Mouse (Mus musculus) ES-E14 (cell line): ENCODE results near the gene Gsg1. TPM values are rescaled to one million over a fixed set of nuclear protein-coding genes. Genes with fewer than 3 reads are reported as not detected.

ENCODE experiments used
- DNase-seq: peaks from one replicate; pipeline ENCODE4 v3.0.0-alpha.2; 2013; ENCODE audit warnings: low read depth, low spot score
- H3K27ac ChIP-seq: 2 replicates; pipeline ENCODE4 v1.5.1; 2012; ENCODE audit warnings: low read depth, mild to moderate bottlenecking, low read length, moderate library complexity, mixed read lengths; ENCODE audit not compliant: poor library complexity, insufficient read depth, severe bottlenecking
- H3K36me3 ChIP-seq: 2 replicates; pipeline ENCODE4 v1.6.1; 2012; ENCODE audit warnings: mild to moderate bottlenecking, low read length, moderate library complexity, mixed read lengths; ENCODE audit not compliant: control insufficient read depth, poor library complexity, insufficient read depth, severe bottlenecking
- H3K4me1 ChIP-seq, 2 experiments: fragments of 150-350 bp in 1 of 2; sonication (generic) in 1 of 2; 2 replicates each; pipeline ENCODE4 v1.6.1; 2012; ENCODE audit warnings: low read length in 2 of 2, mild to moderate bottlenecking in 1 of 2, mixed read lengths in 1 of 2; ENCODE audit not compliant: control insufficient read depth in 2 of 2, insufficient read depth in 2 of 2, poor library complexity in 1 of 2
- H3K4me3 ChIP-seq, 2 experiments: fragments of 150-350 bp in 1 of 2; sonication (generic) in 1 of 2; 2 replicates each; pipeline ENCODE4 v1.5.1; 2012; ENCODE audit warnings: low read length in 2 of 2, low read depth in 1 of 2, mild to moderate bottlenecking in 1 of 2, mixed read lengths in 1 of 2; ENCODE audit not compliant: insufficient read depth in 1 of 2, poor library complexity in 1 of 2, severe bottlenecking in 1 of 2
- H3K9ac ChIP-seq: 2 replicates; pipeline ENCODE4 v1.6.1; 2012; ENCODE audit warnings: low read depth, mild to moderate bottlenecking, low read length, mixed read lengths; ENCODE audit not compliant: poor library complexity, insufficient read depth, severe bottlenecking
- H3K9me3 ChIP-seq: fragments of 150-350 bp; sonication (generic); 2 replicates; pipeline ENCODE4 v1.6.1; 2012; ENCODE audit warnings: low read depth, mild to moderate bottlenecking, low read length; ENCODE audit not compliant: control insufficient read depth, insufficient read depth
- CHD2 ChIP-seq: IDR thresholded peaks from 2 replicates; pipeline ENCODE4 v1.6.1; 2014; ENCODE audit warnings: mild to moderate bottlenecking, low read depth, low read length, inconsistent platforms
- HCFC1 ChIP-seq: IDR thresholded peaks from 2 replicates; pipeline ENCODE4 v1.6.1; 2012; ENCODE audit warnings: low read length, inconsistent platforms, borderline replicate concordance; ENCODE audit not compliant: insufficient read depth
- MAFK ChIP-seq: IDR thresholded peaks from 2 replicates; pipeline ENCODE4 v1.6.1; 2014; ENCODE audit warnings: mild to moderate bottlenecking, low read depth, low read length, inconsistent platforms; ENCODE audit not compliant: insufficient read depth
- ZC3H11A ChIP-seq: IDR thresholded peaks from 2 replicates; pipeline ENCODE4 v1.6.1; 2012; ENCODE audit warnings: low read depth, mild to moderate bottlenecking, inconsistent platforms, low read length, borderline replicate concordance
- ZNF384 ChIP-seq: IDR thresholded peaks from 2 replicates; pipeline ENCODE4 v1.6.1; 2012; ENCODE audit warnings: low read depth, low read length, inconsistent platforms
- in situ Hi-C, 2 experiments: fragments of 600-800 bp; cut with MboI; formaldehyde crosslinking; loops; one replicate each; pipeline ENCODE4 v1.15.1; 2025; ENCODE audit warnings: low sequenced_read_pairs in 2 of 2, inconsistent platforms in 1 of 2; ENCODE audit not compliant: unreplicated experiment in 2 of 2
- total RNA-seq: library from RNA; depleted of rRNA; stranded (reverse); fragments of 300-350 nt; gene quantifications from 2 replicates; pipeline ENCODE4 v1.2.3, GENCODE M21; 2012

The Gsg1 gene
- total RNA-seq, 1 experiment = 0.98 TPM

- peak within 1 kb of the TSS; percentile 79 to 84 for H3K4me3 ChIP-seq
- in situ Hi-C loops = no loop called here
- no peak for DNase-seq
- no peaks in the 10 kb centered on the region for H3K36me3 ChIP-seq
- TF ChIP-seq HCFC1 (peak; percentile 85), CHD2 (no peak)
- no peaks in the 10 kb centered on the region for H3K9me3 ChIP-seq
- peak within 1 kb of the TSS; percentile 74 for H3K9ac ChIP-seq
- peaks cover 8 to 12% of the 10 kb centered on the region in 2 experiments for H3K4me1 ChIP-seq
- H3K27ac ChIP-seq = no peak within 1 kb of the TSS
Measured at GRCm38 (mm10) chr6:135197921-135198532, 56.1 kb downstream of the Gsg1 start, which contains the start of the genes Fam234b and Hebp1. Fam234b (plus strand) TSS chr6:135197977. Hebp1 (minus strand) TSS chr6:135198022.

- no peak overlapping the region for H3K27ac ChIP-seq
- no peak for TF ChIP-seq CHD2
- TF ChIP-seq ZNF384 = no peak
- no peak for TF ChIP-seq ZC3H11A
- TF ChIP-seq MAFK = no peak
- TF ChIP-seq HCFC1 = no peak
- in situ Hi-C loops = no loop called here
- peak overlapping the region; percentile 74; the same call in 1 of the 2 replicates for H3K9ac ChIP-seq
- H3K9me3 ChIP-seq = no peaks in the 10 kb centered on the region
- peaks cover 8 to 13% of the 10 kb centered on the region in 2 experiments for H3K4me1 ChIP-seq
- no peaks in the 10 kb centered on the region for H3K36me3 ChIP-seq
- DNase-seq = no peak
- peak overlapping the region; percentile 79 to 84 for H3K4me3 ChIP-seq
Measured at GRCm38 (mm10) chr6:135197446-135197845, 56.7 kb downstream of the Gsg1 start.

- no peak overlapping the region for H3K4me3 ChIP-seq
- TF ChIP-seq ZC3H11A (no peak), HCFC1 (no peak), ZNF384 (no peak), MAFK (no peak), CHD2 (no peak)
Measured at GRCm38 (mm10) chr6:135196707-135197106, 57.4 kb downstream of the Gsg1 start.

GRCm38 (mm10) chr6:135194907-135195306 lies 59.2 kb downstream of the Gsg1 start:
- H3K4me1 ChIP-seq = peaks cover 8 to 15% of the 10 kb centered on the region in 2 experiments
- TF ChIP-seq CHD2 (no peak), HCFC1 (no peak), MAFK (no peak), ZC3H11A (no peak), ZNF384 (no peak)
- H3K4me3 ChIP-seq = no peak overlapping the region
- H3K9me3 ChIP-seq = no peaks in the 10 kb centered on the region
- in situ Hi-C loops = no loop called here
- H3K36me3 ChIP-seq = no peaks in the 10 kb centered on the region
- H3K9ac ChIP-seq = no peak overlapping the region
- no peak for DNase-seq
- H3K27ac ChIP-seq = no peak overlapping the region

More at GRCm38 (mm10) chr6:135196707-135197106, 57.4 kb downstream of the Gsg1 start:
- no peak overlapping the region for H3K27ac ChIP-seq
- H3K9me3 ChIP-seq = no peaks in the 10 kb centered on the region
- in situ Hi-C loops = no loop called here
- no peaks in the 10 kb centered on the region for H3K36me3 ChIP-seq
- no peak for DNase-seq
- no peak overlapping the region for H3K9ac ChIP-seq
- peaks cover 8 to 13% of the 10 kb centered on the region in 2 experiments for H3K4me1 ChIP-seq

GRCm38 (mm10) chr6:135193733-135194132 lies 60.4 kb downstream of the Gsg1 start:
- Histone ChIP-seq H3K4me1 (peaks cover 8 to 15% of the 10 kb centered on the region in 2 experiments), H3K9ac (no peak overlapping the region), H3K36me3 (no peaks in the 10 kb centered on the region), H3K9me3 (no peaks in the 10 kb centered on the region), H3K4me3 (no peak overlapping the region), H3K27ac (no peak overlapping the region)
- in situ Hi-C loops = no loop called here
- no peak for DNase-seq
- TF ChIP-seq ZNF384 (no peak), MAFK (no peak), ZC3H11A (no peak), HCFC1 (no peak), CHD2 (no peak)
